Mouse (Mus musculus): Measurements from ENCODE around the gene Prpf4.

DNA sequence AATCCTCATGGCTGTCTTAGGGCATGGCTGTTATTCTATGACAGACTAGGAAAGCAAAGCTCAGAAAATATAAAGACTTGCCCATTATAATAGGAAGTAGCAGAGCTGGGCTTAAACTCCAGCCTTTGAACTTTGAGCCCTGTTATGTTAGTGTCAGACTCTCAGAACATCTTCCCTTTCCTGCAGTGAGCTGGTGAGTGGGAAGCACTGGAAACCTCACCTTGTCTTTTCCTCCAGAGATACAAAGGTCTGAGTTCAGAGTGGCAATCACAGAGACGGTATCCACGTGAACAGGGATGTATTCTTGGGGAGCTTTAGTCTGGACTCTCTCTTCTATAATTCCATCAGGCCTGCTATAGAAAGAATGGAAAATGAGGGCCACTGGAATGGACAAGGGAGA, 54.5 kb downstream of the Prpf4 start:
- TF ChIP-seq CHD2 (IDR thresholded peaks at IDR 0.05; ENCODE audit: low read depth, low read length), result no peak
- no peak for TF ChIP-seq HCFC1 (IDR thresholded peaks at IDR 0.05; ENCODE audit: borderline replicate concordance, insufficient read depth, low read length)
- no peak for TF ChIP-seq ZNF384 (IDR thresholded peaks at IDR 0.05; ENCODE audit: low read depth, low read length)
- no peak for TF ChIP-seq MAFK (IDR thresholded peaks at IDR 0.05; ENCODE audit: insufficient read depth, low read depth, low read length)
